Mouse (Mus musculus) cerebellum, adult 18-20 months (tissue): ENCODE measurements around the gene Pde5a.
A peak's percentile ranks its signal among the peaks of the same experiment; 100 is the strongest.

Experiments
- DNase-seq, 2 experiments: peaks; one replicate each; pipeline ENCODE4 v3.0.0; 2021

The Pde5a gene

GRCm38 (mm10) chr3:122860573-122861498 is 132.1 kb downstream of the Pde5a start:
- DNase-seq: no peak

- no peak for DNase-seq
Observed at GRCm38 (mm10) chr3:122865092-122865491, 136.3 kb downstream of the Pde5a start.

GRCm38 (mm10) chr3:122868270-122868669 is 139.5 kb downstream of the Pde5a start:
- no peak for DNase-seq

- DNase-seq: no peak
Observed at GRCm38 (mm10) chr3:122871596-122871995, 142.8 kb downstream of the Pde5a start.

GRCm38 (mm10) chr3:122876870-122877269 is 148.1 kb downstream of the Pde5a start:
- DNase-seq: no peak

- no peak for DNase-seq
Observed at GRCm38 (mm10) chr3:122877543-122877942, 148.8 kb downstream of the Pde5a start.

GRCm38 (mm10) chr3:122878705-122879315 is 150.1 kb downstream of the Pde5a start:
- no peak for DNase-seq

- DNase-seq: no peak
Observed at GRCm38 (mm10) chr3:122887505-122888301, 159.0 kb downstream of the Pde5a start.

GRCm38 (mm10) chr3:122888371-122888819 is 159.6 kb downstream of the Pde5a start:
- DNase-seq: no peak

- no peak for DNase-seq
Observed at GRCm38 (mm10) chr3:122894772-122895171, 166.0 kb downstream of the Pde5a start, which contains the start of gene Fabp2. Gene Fabp2 (plus strand): TSS chr3:122895072.

- DNase-seq: no peak
Observed at GRCm38 (mm10) chr3:122895189-122895731, 166.5 kb downstream of the Pde5a start.

- no peak for DNase-seq
Observed at GRCm38 (mm10) chr3:122898254-122898653, 169.5 kb downstream of the Pde5a start.

GRCm38 (mm10) chr3:122903746-122904433 is 175.1 kb downstream of the Pde5a start:
- DNase-seq: peak; percentile 12 to 16

- DNase-seq: no peak
Observed at GRCm38 (mm10) chr3:122907841-122908240, 179.1 kb downstream of the Pde5a start.
